Mouse (Mus musculus) T-cell, adult 2 months (primary cell): Measurements from ENCODE around the gene Furin.

Experiments
- DNase-seq: peaks from one replicate; pipeline ENCODE4 v3.0.0; 2022; ENCODE audit warnings: low spot score

Gene Furin

DNA sequence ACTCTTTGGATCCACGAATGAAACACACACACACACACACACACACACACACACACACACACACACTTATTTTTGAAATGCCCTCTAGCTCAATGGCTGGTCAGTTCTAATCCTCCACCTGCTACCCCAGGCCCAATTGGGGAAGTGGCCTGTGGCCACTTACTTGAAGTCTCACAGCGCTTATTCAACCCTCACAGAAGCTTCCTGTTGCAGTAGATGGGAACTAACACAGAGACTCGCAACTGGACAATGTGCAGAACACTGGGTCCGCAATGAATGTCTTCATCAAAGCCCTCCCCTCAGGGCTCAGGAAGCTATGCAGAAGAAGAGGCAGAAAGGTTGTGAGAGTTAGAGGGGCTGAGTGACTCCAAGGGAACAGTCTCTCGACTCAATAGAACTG is 22.5 kb upstream of the Furin start:
- DNase-seq = no peak

- no peak for DNase-seq
Measured at GRCm38 (mm10) chr7:80426363-80426762, 21.1 kb upstream of the Furin start.

DNA sequence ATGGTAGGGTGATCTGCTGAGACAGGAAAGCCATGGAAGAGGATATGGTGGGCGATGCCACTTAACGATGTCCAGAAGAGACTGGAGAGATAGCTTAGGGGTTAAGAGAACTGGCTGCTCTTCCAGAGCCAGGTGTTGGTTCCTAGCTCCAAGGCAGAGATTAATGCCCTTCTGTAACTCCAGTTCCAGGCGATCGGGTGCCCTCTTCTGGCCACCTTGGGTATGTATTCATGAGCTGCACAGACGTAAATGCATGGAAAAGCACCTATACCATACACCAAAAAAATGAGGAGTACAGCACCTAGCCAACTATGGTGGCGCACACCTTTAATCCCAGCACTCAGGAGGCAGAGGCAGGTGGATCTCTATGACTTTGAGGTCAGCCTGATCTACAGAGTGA is 19.5 kb upstream of the Furin start:
- DNase-seq = no peak

DNA sequence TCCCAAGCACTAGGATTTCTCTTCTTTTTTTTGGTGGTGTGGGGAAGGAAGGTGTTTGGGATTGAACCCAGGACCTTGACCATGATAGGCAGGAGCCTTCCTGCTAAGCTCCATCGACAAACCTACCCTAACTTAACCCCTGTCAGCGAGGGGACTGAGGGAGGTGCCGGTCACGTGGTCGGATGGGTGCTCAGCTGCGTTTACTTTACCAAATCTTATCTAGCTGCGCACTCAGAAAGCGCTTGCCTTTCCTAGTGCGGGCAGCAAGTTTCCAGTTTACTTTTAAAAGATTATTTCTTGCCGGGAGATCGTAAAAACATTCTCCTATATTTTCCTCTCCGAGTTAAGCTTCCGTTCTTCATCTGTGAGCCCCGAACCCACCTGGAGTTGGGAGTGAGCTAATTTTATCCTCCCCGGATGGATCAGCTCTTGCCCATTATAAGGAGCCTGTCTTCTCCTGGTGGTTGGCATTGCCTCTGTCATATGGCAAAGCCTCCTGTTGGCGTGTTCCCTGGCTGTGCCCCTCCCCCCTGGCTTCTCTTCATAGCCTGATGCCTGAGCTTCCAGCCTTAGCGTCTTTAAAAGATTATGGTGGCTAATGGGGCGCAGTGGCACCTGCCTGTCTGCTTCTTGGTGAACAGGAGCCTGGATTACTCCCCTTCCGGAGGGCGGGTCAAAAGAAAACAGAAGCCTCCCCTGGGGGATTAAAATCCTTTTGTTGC is 17.7 kb upstream of the Furin start:
- no peak for DNase-seq

- DNase-seq = no peak
Measured at GRCm38 (mm10) chr7:80421576-80421975, 16.3 kb upstream of the Furin start.

GRCm38 (mm10) chr7:80420586-80420985 is 15.3 kb upstream of the Furin start:
- DNase-seq = no peak

DNA sequence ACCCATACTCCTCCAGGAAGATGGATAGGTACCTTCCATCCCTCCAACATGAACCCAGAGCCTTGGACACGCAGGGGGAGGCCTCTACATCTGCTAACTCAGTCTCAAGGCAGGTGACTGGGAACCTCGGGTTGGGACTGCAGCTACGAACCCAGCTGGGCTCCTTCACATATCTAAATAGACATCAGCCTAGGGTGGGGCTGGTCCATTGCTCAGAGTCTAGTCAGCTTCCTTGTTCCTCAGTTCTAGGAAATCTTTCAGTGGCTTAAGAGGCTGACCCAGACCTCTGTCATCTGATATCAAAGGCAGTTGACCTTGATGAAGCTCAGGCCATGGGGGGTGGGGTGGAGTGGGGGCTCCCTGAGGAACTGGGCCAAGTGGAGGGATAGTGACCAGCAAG is 14.0 kb upstream of the Furin start:
- DNase-seq = no peak

- DNase-seq = no peak
Measured at GRCm38 (mm10) chr7:80418036-80418435, 12.8 kb upstream of the Furin start.

DNA sequence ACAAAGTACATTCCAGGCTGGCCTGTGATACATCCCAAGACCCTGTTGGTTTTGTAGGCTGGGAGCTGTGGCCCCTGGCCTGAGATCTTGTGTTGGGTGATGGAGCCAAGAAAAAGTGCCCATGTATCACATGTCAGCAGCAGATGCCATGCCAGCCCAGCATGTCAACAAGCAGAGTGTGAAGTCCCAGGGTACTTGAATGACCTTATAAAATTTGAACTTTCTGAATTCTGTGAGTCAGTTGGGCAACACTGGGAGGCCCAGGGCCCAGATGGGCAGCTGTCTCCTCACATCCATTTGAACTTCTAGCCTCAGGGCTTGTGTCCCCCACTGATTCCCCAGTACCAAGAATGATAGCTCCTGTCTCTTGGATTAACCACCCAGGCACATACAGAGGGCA is 12.4 kb upstream of the Furin start:
- DNase-seq = no peak

- peak; percentile 25 for DNase-seq
Measured at GRCm38 (mm10) chr7:80416969-80417368, 11.7 kb upstream of the Furin start.

DNA sequence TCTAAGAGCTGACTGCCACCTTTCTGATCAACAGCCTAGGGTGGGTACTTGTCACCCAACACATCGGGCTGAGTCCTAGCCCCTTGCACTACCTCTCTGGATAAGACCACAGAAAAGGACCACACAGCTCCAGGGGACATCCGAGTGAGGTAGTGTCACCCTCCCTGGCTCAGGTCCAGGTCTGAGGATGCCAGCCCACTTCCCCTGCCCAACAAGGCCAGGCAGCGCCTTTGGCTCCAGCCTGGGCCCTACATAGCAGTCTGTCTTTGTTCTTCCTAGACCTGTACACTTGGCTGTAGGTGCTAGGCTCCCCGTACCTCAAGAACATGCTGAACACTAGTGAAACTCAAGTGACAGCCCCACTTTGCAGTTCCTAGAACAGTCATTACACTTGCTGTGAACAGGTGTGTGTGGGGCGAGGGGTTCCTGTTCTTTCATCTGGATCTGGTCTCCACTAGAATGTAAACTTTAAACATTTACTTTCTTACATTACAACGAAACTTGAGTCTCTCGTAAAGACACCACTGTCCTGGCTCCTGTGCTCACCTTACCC is 9.1 kb upstream of the Furin start:
- DNase-seq = no peak

GRCm38 (mm10) chr7:80413512-80414302 is 8.5 kb upstream of the Furin start:
- DNase-seq = no peak

GRCm38 (mm10) chr7:80412781-80413180 is 7.5 kb upstream of the Furin start:
- DNase-seq = no peak

DNA sequence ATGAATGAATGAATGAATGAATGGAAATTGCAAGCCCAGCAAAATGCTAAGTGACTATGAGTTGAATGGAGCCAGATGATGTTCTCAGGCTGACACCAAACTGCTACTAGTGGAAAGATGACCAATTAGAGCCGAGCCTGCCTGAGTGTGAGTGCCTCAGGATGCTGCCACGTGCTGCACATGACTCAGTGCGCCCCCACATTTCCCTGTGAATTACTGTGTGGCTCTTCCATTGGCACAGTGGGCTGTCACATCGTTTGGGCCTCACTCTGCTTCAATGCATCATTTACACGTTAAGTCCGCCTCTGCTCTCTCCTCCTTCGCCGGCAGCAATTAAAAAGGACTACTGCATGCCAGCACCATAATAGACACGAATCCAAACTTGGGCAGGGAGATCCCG is 7.0 kb upstream of the Furin start:
- no peak for DNase-seq

- no peak for DNase-seq
Measured at GRCm38 (mm10) chr7:80410380-80410779, 5.1 kb upstream of the Furin start.

GRCm38 (mm10) chr7:80407712-80408111 is 2.5 kb upstream of the Furin start:
- DNase-seq = no peak

- no peak for DNase-seq
Measured at GRCm38 (mm10) chr7:80406186-80406585, 950 bp upstream of the Furin start.

GRCm38 (mm10) chr7:80404101-80404894 is 938 bp downstream of the Furin start:
- peak; percentile 61 for DNase-seq

DNA sequence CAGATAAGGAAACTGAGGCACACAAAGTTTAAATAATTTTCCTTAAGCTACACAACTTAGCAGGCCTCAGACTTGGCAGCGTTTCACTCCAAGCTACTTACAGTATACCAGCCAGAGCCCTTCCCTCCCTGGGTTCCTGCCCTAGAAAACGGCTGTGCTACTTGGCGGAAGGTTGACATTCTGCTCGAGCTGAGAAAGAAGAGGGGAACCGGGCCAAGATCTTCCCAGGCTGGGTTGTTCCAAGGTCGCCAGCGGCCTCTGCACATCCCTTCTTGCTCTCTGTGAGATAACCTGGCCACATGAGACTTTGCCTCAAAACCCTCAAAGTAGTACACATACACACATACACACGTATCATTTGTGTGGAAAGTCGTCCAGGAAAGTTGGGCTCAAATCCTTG is 1.7 kb downstream of the Furin start:
- DNase-seq = no peak

DNA sequence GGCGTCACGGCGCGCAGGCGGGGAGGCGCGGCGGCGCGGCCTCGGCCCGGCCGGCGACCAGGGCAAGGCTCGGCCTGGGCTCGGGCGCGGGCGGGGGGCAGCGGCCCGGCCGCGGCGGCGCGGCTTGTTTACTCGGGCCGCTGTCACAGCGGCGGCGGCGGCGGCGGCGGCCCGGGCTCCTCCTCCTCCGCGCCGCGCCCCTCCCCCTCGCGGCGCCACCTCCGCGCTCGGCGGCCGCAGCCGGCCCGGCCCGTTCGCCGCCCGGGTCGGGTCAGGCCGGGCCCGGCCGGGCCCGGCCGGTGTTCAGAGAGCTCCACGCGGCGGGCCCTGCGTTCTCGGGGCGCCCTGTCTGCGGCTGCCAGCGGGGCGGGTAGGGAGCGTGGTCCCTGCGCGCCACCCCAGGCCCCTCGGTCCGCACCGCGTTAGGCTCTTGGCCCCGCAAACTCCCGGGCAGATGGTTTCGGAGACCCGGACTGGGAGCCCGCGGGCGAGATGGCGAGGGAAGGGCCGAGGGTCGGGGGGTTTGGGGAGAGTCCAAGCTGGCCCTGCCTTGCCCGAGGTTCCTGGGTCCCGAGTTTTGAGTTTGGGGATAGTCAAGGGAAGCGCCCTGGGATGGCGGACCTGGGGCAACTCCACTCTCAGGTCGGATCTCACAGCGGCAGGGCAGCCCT is 2.5 kb downstream of the Furin start:
- peak; percentile 47 for DNase-seq

DNA sequence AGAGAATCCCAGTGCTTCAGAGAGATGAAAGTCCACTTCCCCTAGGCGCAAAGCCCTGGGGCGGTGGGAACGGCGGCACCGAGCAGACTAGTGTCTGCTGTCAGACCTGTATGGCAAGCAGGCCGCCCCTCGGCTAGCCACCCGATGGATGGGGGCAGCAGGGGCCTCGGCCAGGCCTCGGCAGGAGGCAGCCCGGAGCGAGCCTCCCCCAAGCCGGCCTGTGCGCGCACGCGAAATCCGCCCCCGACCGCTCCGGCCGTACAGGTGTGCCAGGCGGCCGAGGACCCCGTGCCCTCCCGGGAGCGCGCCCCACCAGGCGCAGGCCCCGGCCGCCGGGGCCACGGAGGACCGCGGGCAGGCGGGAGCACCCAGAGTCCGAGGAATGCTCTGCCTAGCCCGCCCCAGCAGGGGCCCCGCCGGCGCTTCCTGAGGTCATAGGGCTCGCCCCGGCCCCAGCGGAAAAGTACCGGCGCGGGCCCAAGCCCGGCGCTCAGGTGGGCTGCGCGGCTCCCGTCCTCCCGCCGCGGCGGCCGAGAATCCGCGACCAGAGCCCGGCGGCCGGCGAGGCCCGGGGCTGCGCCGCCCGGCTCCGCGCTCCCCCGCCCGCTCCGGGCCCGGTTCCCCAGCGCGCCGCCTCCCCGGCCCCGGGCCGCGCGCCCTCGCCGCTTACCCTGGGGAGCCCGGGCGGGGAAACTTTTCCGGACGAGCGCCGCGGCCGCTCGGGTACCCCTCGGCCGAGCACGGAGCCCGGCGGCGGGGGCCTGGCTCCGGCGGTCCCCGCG is 3.2 kb downstream of the Furin start:
- peak; percentile 40 for DNase-seq
